12 mouse cellular contexts compared by ENCODE assay signal in the genomic region with DNA sequence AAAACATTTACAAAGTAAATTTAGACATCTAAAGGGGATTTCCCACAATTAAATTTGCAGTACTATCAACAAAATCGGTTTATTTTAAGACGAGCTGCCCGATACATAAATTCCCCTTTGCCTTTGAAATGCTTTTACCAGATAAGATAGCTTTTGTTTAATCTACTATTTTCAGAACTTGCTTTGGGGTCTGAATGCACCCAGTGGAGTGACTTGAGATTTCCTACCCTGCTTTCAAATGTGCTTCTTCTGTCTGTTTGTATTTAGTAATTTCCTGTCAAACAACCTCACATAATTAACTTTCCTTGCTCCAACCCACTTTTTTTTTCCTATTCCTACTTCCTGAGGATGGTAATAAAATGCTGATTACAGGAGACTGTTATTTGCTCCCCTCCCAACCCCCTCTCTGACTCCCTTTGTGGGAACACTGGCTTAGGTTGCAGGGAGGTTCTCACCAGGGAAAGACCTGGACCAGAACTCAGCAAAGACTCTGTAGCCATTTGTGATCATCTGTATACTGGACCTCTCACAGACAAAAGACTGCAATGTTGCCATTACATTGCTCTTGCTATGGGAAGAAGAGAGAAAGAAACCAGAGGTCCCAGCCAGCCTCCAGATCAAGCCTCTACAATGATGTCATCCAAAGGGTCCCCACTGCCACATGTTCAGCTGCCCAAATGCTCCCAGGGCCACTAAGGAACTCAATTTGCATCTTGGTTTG.
DNase-seq lines count a peak whose midpoint lies in the region; ATAC-seq and TF ChIP-seq lines count a peak whose summit lies in the region.
"Had no signal": no experiment of that assay in that cellular context is flagged by ENCODE, and none has a peak within 500 bp of the region (broad histone marks: within the 10 kb centered on the region; RNA-seq: fewer than 3 reads in every experiment).

No protein-coding gene starts in this region.

- H3K27ac ChIP-seq in forebrain, embryonic 12.5 days: peak overlapping the region; percentile 51; the same call in 1 of the 2 replicates
- no peak overlapping the region for H3K27ac ChIP-seq in forebrain, embryonic 14.5 days (ENCODE audit: low read depth, low read length)
- 0 out of 2 replicates have a peak overlapping the region, but pooled peaks have one; percentile 19 for H3K27ac ChIP-seq in kidney, postnatal 0 days

- peaks cover 9% of the 10 kb centered on the region; the same call in 1 of the 2 replicates for H3K36me3 ChIP-seq in forebrain, embryonic 12.5 days (replicated peaks)
- H3K36me3 ChIP-seq in forebrain, embryonic 14.5 days (ENCODE audit: control insufficient read depth, insufficient read depth, low read length): no peaks in the 10 kb centered on the region
- H3K36me3 ChIP-seq in kidney, postnatal 0 days (ENCODE audit: insufficient read depth, low read length): no peaks in the 10 kb centered on the region

- TF ChIP-seq CTCF in kidney, postnatal 0 days (IDR thresholded peaks at IDR 0.05; ENCODE audit: low read depth): no peak

- no peak overlapping the region for H3K9ac ChIP-seq in forebrain, embryonic 12.5 days
- no peak overlapping the region for H3K9ac ChIP-seq in forebrain, embryonic 14.5 days (ENCODE audit: low read length)
- no peak overlapping the region for H3K9ac ChIP-seq in kidney, postnatal 0 days (ENCODE audit: low read depth, low read length)
- H3K9ac ChIP-seq: liver, postnatal 0 days had no signal

- peak; percentile 25; the same call in 1 of the 2 replicates for ATAC-seq in forebrain, embryonic 12.5 days (ENCODE audit: low FRiP score)
- no peak for ATAC-seq in forebrain, embryonic 14.5 days
- ATAC-seq in kidney, postnatal 0 days (replicated peaks; ENCODE audit: low FRiP score, low read depth): no peak
- ATAC-seq: liver, postnatal 0 days had no signal

- no peaks in the 10 kb centered on the region for H3K9me3 ChIP-seq in forebrain, embryonic 12.5 days
- H3K9me3 ChIP-seq in forebrain, embryonic 14.5 days (replicated peaks; ENCODE audit: control insufficient read depth, low read length): no peaks in the 10 kb centered on the region
- no peaks in the 10 kb centered on the region for H3K9me3 ChIP-seq in kidney, postnatal 0 days (replicated peaks; ENCODE audit: low read length)

- WGBS in forebrain, embryonic 12.5 days: 84% methylated on average over 3 of the region's 3 CpGs
- 85% methylated on average over 3 of the region's 3 CpGs for WGBS in forebrain, embryonic 14.5 days
- WGBS in kidney, postnatal 0 days: 40% methylated on average over 3 of the region's 3 CpGs

- no peak overlapping the region for H3K4me3 ChIP-seq in forebrain, embryonic 12.5 days (replicated peaks)
- no peak overlapping the region for H3K4me3 ChIP-seq in forebrain, embryonic 14.5 days (ENCODE audit: low read depth, low read length)
- H3K4me3 ChIP-seq in kidney, postnatal 0 days (replicated peaks; ENCODE audit: low read depth, low read length): no peak overlapping the region

- peaks cover 19% of the 10 kb centered on the region for H3K4me1 ChIP-seq in forebrain, embryonic 12.5 days
- peaks cover 6% of the 10 kb centered on the region for H3K4me1 ChIP-seq in forebrain, embryonic 14.5 days (ENCODE audit: control insufficient read depth, insufficient read depth, low read length)
- H3K4me1 ChIP-seq in kidney, postnatal 0 days (replicated peaks; ENCODE audit: insufficient read depth, low read length): peaks cover 10% of the 10 kb centered on the region

- DNase-seq in forebrain, embryonic 14.5 days (ENCODE audit: low spot score): no peak
- DNase-seq in kidney, postnatal 0 days (ENCODE audit: low spot score): peak; percentile 53
- no peak for DNase-seq in kidney, postnatal 36 days
- peak; percentile 9 for DNase-seq in MN1 (ENCODE audit: low spot score)
- peak; percentile 46 for DNase-seq in hindlimb bud, embryonic 11.5 days (ENCODE audit: extremely low spot score, low read depth, low spot score)
- DNase-seq in right cerebral cortex, postnatal 10 days (ENCODE audit: low spot score in 2 of 2): no peak
- DNase-seq in adrenal gland, postnatal 14 days: no peak
- DNase-seq: adrenal gland, adult 2 months; kidney, adult 11 months; liver, postnatal 0 days; right cerebral cortex, postnatal 14 days had no signal

- no peaks in the 10 kb centered on the region for H3K27me3 ChIP-seq in forebrain, embryonic 12.5 days
- no peaks in the 10 kb centered on the region for H3K27me3 ChIP-seq in forebrain, embryonic 14.5 days (replicated peaks; ENCODE audit: control insufficient read depth, insufficient read depth, low read length)
- H3K27me3 ChIP-seq in kidney, postnatal 0 days (ENCODE audit: insufficient read depth, low read length): no peaks in the 10 kb centered on the region

- H3K4me2 ChIP-seq in forebrain, embryonic 12.5 days: no peak overlapping the region
- no peak overlapping the region for H3K4me2 ChIP-seq in forebrain, embryonic 14.5 days (ENCODE audit: low read length)
- H3K4me2 ChIP-seq in kidney, postnatal 0 days (ENCODE audit: low read length): no peak overlapping the region

Comparison
In these comparisons a context has a peak if more than half of its experiments do, and no peak if none do; other contexts are left out.
1. DNase-seq: peak in kidney, postnatal 0 days (single experiment), MN1 (single experiment) and hindlimb bud, embryonic 11.5 days (single experiment); none in forebrain, embryonic 14.5 days (single experiment), kidney, postnatal 36 days (0 of 2), right cerebral cortex, postnatal 10 days (0 of 2) and adrenal gland, postnatal 14 days (single experiment).